Mouse (Mus musculus) forebrain, embryonic 16.5 days (tissue): Measurements from ENCODE around the gene Plb1. TPM values are rescaled to one million over a fixed set of nuclear protein-coding genes. Genes with fewer than 3 reads are reported as not detected.

Experiments used
- ATAC-seq: fragments of 200-750 bp; cut with Nextera tagmentation; 2 replicates; pipeline ENCODE4 v1.8.0; 2017; ENCODE audit warnings: mild to moderate bottlenecking, moderate library complexity
- H3K27ac ChIP-seq: fragments of 300-500 bp; sonication (generic); 2 replicates; pipeline ENCODE4 v1.5.1; 2014; ENCODE audit warnings: low read length, control low read depth
- H3K27me3 ChIP-seq: fragments of 300-500 bp; sonication (generic); replicated peaks from 2 replicates; pipeline ENCODE4 v1.6.1; 2014; ENCODE audit warnings: low read length; ENCODE audit not compliant: control insufficient read depth, insufficient read depth
- H3K36me3 ChIP-seq: fragments of 300-500 bp; sonication (generic); 2 replicates; pipeline ENCODE4 v1.6.1; 2014; ENCODE audit not compliant: control insufficient read depth, insufficient read depth
- H3K4me1 ChIP-seq: fragments of 300-500 bp; sonication (generic); replicated peaks from 2 replicates; pipeline ENCODE4 v1.6.1; 2014; ENCODE audit warnings: low read length; ENCODE audit not compliant: control insufficient read depth, insufficient read depth
- H3K4me2 ChIP-seq: fragments of 300-500 bp; sonication (generic); 2 replicates; pipeline ENCODE4 v1.6.1; 2014; ENCODE audit warnings: mild to moderate bottlenecking, low read length, control low read depth
- H3K4me3 ChIP-seq: fragments of 300-500 bp; sonication (generic); replicated peaks from 2 replicates; pipeline ENCODE4 v1.5.1; 2014; ENCODE audit warnings: mild to moderate bottlenecking, low read length, control low read depth
- H3K9ac ChIP-seq: fragments of 300-500 bp; sonication (generic); replicated peaks from 2 replicates; pipeline ENCODE4 v1.6.1; 2014; ENCODE audit warnings: low read depth, low read length, control low read depth
- H3K9me3 ChIP-seq: fragments of 300-500 bp; sonication (generic); 2 replicates; pipeline ENCODE4 v1.6.1; 2016; ENCODE audit warnings: low read length; ENCODE audit not compliant: control insufficient read depth
- WGBS: fragments of 180-500 bp; shearing (Covaris S2); extraction: QIAGEN DNeasy Blood & Tissue Kit; methylation state at CpG from one replicate; pipeline ENCODE4 v1.1.7; 2014; 5-methylcytosine and 5-hydroxymethylcytosine counted together
- polyA plus RNA-seq: library from polyadenylated mRNA; unstranded; fragments of >200 nt; fragmentation: Nextera tagmentation; extraction: Ambion mirVana; gene quantifications from 2 replicates; pipeline ENCODE4 v1.2.1, GENCODE M21; 2015

Gene Plb1
- polyA plus RNA-seq, 1 experiment from 2014 or later = 0.04 TPM

GRCm38 (mm10) chr5:32336092-32336491 lies 103.6 kb downstream of the Plb1 start:
- Histone ChIP-seq H3K4me2 (no peak overlapping the region), H3K9ac (no peak overlapping the region), H3K9me3 (no peaks in the 10 kb centered on the region), H3K36me3 (no peaks in the 10 kb centered on the region), H3K27ac (no peak overlapping the region), H3K4me1 (peaks cover 15% of the 10 kb centered on the region), H3K27me3 (no peaks in the 10 kb centered on the region), H3K4me3 (no peak overlapping the region)
- 70% methylated on average over 5 of the region's 5 CpGs for whole genome bisulfite sequencing
- ATAC-seq = no peak

- Histone ChIP-seq H3K9me3 (no peaks in the 10 kb centered on the region), H3K4me2 (no peak overlapping the region), H3K4me3 (no peak overlapping the region), H3K27ac (no peak overlapping the region), H3K4me1 (peaks cover 15% of the 10 kb centered on the region), H3K36me3 (no peaks in the 10 kb centered on the region), H3K27me3 (no peaks in the 10 kb centered on the region), H3K9ac (no peak overlapping the region)
- no peak for ATAC-seq
- WGBS = 88% methylated on average over 1 of the region's 1 CpGs
Measured at GRCm38 (mm10) chr5:32337336-32337735, 104.8 kb downstream of the Plb1 start.

- WGBS = 65% methylated on average over 2 of the region's 2 CpGs
- H3K36me3 ChIP-seq = no peaks in the 10 kb centered on the region
- ATAC-seq = no peak
Measured at GRCm38 (mm10) chr5:32338339-32338738, 105.8 kb downstream of the Plb1 start.

GRCm38 (mm10) chr5:32338766-32339165 lies 106.3 kb downstream of the Plb1 start:
- Histone ChIP-seq H3K36me3 (no peaks in the 10 kb centered on the region), H3K9me3 (no peaks in the 10 kb centered on the region), H3K27me3 (no peaks in the 10 kb centered on the region), H3K4me1 (peaks cover 15% of the 10 kb centered on the region), H3K4me3 (no peak overlapping the region), H3K4me2 (no peak overlapping the region), H3K27ac (no peak overlapping the region), H3K9ac (no peak overlapping the region)
- 73% methylated on average over 3 of the region's 3 CpGs for WGBS
- ATAC-seq = no peak

More at GRCm38 (mm10) chr5:32338339-32338738, 105.8 kb downstream of the Plb1 start:
- peaks cover 15% of the 10 kb centered on the region for H3K4me1 ChIP-seq
- no peak overlapping the region for H3K9ac ChIP-seq
- no peaks in the 10 kb centered on the region for H3K9me3 ChIP-seq
- H3K27me3 ChIP-seq = no peaks in the 10 kb centered on the region
- H3K4me3 ChIP-seq = no peak overlapping the region
- H3K4me2 ChIP-seq = no peak overlapping the region
- H3K27ac ChIP-seq = no peak overlapping the region

GRCm38 (mm10) chr5:32340246-32340645 lies 107.7 kb downstream of the Plb1 start:
- no peak for ATAC-seq
- Histone ChIP-seq H3K9me3 (no peaks in the 10 kb centered on the region), H3K9ac (no peak overlapping the region), H3K4me3 (no peak overlapping the region), H3K4me1 (peaks cover 10% of the 10 kb centered on the region), H3K4me2 (no peak overlapping the region), H3K27ac (no peak overlapping the region), H3K36me3 (no peaks in the 10 kb centered on the region), H3K27me3 (no peaks in the 10 kb centered on the region)
- 75% methylated on average over 1 of the region's 1 CpGs for WGBS

GRCm38 (mm10) chr5:32342711-32343285 lies 110.3 kb downstream of the Plb1 start:
- no peaks in the 10 kb centered on the region for H3K27me3 ChIP-seq
- H3K4me1 ChIP-seq = peaks cover 8% of the 10 kb centered on the region
- 61% methylated on average over 5 of the region's 5 CpGs for WGBS
- no peak overlapping the region for H3K27ac ChIP-seq
- no peaks in the 10 kb centered on the region for H3K36me3 ChIP-seq
- ATAC-seq = no peak
- no peak overlapping the region for H3K4me2 ChIP-seq
- H3K9me3 ChIP-seq = no peaks in the 10 kb centered on the region
- H3K9ac ChIP-seq = no peak overlapping the region
- H3K4me3 ChIP-seq = no peak overlapping the region

- H3K9me3 ChIP-seq = no peaks in the 10 kb centered on the region
- peaks cover 8% of the 10 kb centered on the region for H3K4me1 ChIP-seq
- H3K4me2 ChIP-seq = no peak overlapping the region
- no peak overlapping the region for H3K4me3 ChIP-seq
- H3K36me3 ChIP-seq = no peaks in the 10 kb centered on the region
- WGBS = 36% methylated on average over 10 of the region's 10 CpGs
- ATAC-seq = peak; percentile 78
- peak overlapping the region; percentile 43; the same call in 1 of the 2 replicates for H3K27ac ChIP-seq
- no peak overlapping the region for H3K9ac ChIP-seq
- no peaks in the 10 kb centered on the region for H3K27me3 ChIP-seq
Measured at GRCm38 (mm10) chr5:32346025-32346912, 113.8 kb downstream of the Plb1 start.

- ATAC-seq = no peak
- Histone ChIP-seq H3K9ac (no peak overlapping the region), H3K9me3 (no peaks in the 10 kb centered on the region), H3K27ac (no peak overlapping the region), H3K4me3 (no peak overlapping the region), H3K27me3 (no peaks in the 10 kb centered on the region), H3K36me3 (no peaks in the 10 kb centered on the region), H3K4me2 (no peak overlapping the region), H3K4me1 (peaks cover 8% of the 10 kb centered on the region)
- WGBS = 84% methylated on average over 3 of the region's 3 CpGs
Measured at GRCm38 (mm10) chr5:32349718-32350117, 117.2 kb downstream of the Plb1 start.

- Histone ChIP-seq H3K27ac (no peak overlapping the region), H3K36me3 (no peaks in the 10 kb centered on the region), H3K9ac (no peak overlapping the region), H3K4me2 (no peak overlapping the region), H3K27me3 (no peaks in the 10 kb centered on the region), H3K9me3 (no peaks in the 10 kb centered on the region), H3K4me3 (no peak overlapping the region), H3K4me1 (peaks cover 8% of the 10 kb centered on the region)
- WGBS = 80% methylated on average over 3 of the region's 3 CpGs
- no peak for ATAC-seq
Measured at GRCm38 (mm10) chr5:32350551-32351256, 118.2 kb downstream of the Plb1 start.
